Mouse (Mus musculus): ENCODE measurements around the gene Glb1l2. TPM values are rescaled to one million over a fixed set of nuclear protein-coding genes. Genes with fewer than 3 reads are reported as not detected.

Gene Glb1l2
- polyA plus RNA-seq, 1 experiment from 2014 or later: 1.2 TPM

- no peaks in the 10 kb centered on the region for H3K9me3 ChIP-seq
- no peaks in the 10 kb centered on the region for H3K27me3 ChIP-seq (ENCODE audit: insufficient read depth, poor library complexity, severe bottlenecking)
- H3K4me3 ChIP-seq: no peak overlapping the region
- no peaks in the 10 kb centered on the region for H3K36me3 ChIP-seq
- no peak overlapping the region for H3K27ac ChIP-seq
- no peaks in the 10 kb centered on the region for H3K4me1 ChIP-seq
- no peak for DNase-seq (ENCODE audit: low spot score)
- 49% methylated on average over 3 of the region's 3 CpGs for WGBS
These were observed 87.9 kb downstream of the Glb1l2 start for GRCm38 (mm10) chr9:26718388-26718787.

Other genes starting within 250 kb of the Glb1l2 start
- gene B3gat1, start 72.7 kb downstream of the Glb1l2 start, polyA plus RNA-seq (2016; fragmentation: Nextera tagmentation; extraction: Ambion mirVana): not detected in 2 replicates
- gene Glb1l3, start 54.4 kb upstream of the Glb1l2 start, polyA plus RNA-seq (2016; fragmentation: Nextera tagmentation; extraction: Ambion mirVana): not detected in 2 replicates
- not detected in 2 replicates for gene Gm1110, start 116.6 kb upstream of the Glb1l2 start, polyA plus RNA-seq (2016; fragmentation: Nextera tagmentation; extraction: Ambion mirVana)
- 40.5 and 42.2 TPM in 2 replicates for gene Acad8, start 193.1 kb upstream of the Glb1l2 start, polyA plus RNA-seq (2016; fragmentation: Nextera tagmentation; extraction: Ambion mirVana)
- gene Thyn1, start 193.2 kb upstream of the Glb1l2 start, polyA plus RNA-seq (2016; fragmentation: Nextera tagmentation; extraction: Ambion mirVana): 125 and 145 TPM in 2 replicates
- gene Vps26b, start 223.6 kb upstream of the Glb1l2 start, polyA plus RNA-seq (2016; fragmentation: Nextera tagmentation; extraction: Ambion mirVana): 23.3 and 30.8 TPM in 2 replicates
- 28.3 and 29.4 TPM in 2 replicates for gene Ncapd3, start 223.7 kb upstream of the Glb1l2 start, polyA plus RNA-seq (2016; fragmentation: Nextera tagmentation; extraction: Ambion mirVana)

Data from heart, embryonic 10.5 days (tissue).